Mouse (Mus musculus) T-helper 17 cell (primary cell): ENCODE data around the gene Stn1.

Source experiments
- in situ Hi-C, 2 experiments: fragments of 300-600 bp; cut with MboI, MseI; formaldehyde crosslinking; loops; 1 replicate in 1 of 2; 2 replicates in 1 of 2; pipeline ENCODE4 v1.15.1; 2025; ENCODE audit warnings: high pct_unique_total_duplicates in 2 of 2

Gene Stn1

GRCm38 (mm10) chr19:47510473-47511293 is 26.6 kb downstream of the Stn1 start:
- in situ Hi-C loops = loop anchor here in 1 of 2 experiments (5.0 kb wide), 1 partner anchor 412 kb away; no protein-coding TSS in a partner anchor

- in situ Hi-C loops = loop anchor here in 1 of 2 experiments (5.0 kb wide), 1 partner anchor 412 kb away; no protein-coding TSS in a partner anchor
Measured at GRCm38 (mm10) chr19:47510135-47510472, 27.2 kb downstream of the Stn1 start.

GRCm38 (mm10) chr19:47508771-47509281 is 28.5 kb downstream of the Stn1 start:
- in situ Hi-C loops = loop anchor here (5.0 to 10.0 kb wide), 3 partner anchors 68 to 316 kb away; partner anchors contain the start of gene Slk (in 1 of the 2)

GRCm38 (mm10) chr19:47508191-47508590 is 29.1 kb downstream of the Stn1 start:
- in situ Hi-C loops = loop anchor here (5.0 to 10.0 kb wide), 3 partner anchors 69 to 317 kb away; partner anchors contain the start of gene Slk (in 1 of the 2)

- in situ Hi-C loops = loop anchor here (5.0 to 10.0 kb wide), 3 partner anchors 70 to 317 kb away; partner anchors contain the start of gene Slk (in 1 of the 2)
Measured at GRCm38 (mm10) chr19:47507128-47508121, 29.9 kb downstream of the Stn1 start.

- in situ Hi-C loops = loop anchor here (5.0 to 10.0 kb wide), 2 partner anchors 146 to 321 kb away; no protein-coding TSS in a partner anchor
Measured at GRCm38 (mm10) chr19:47503625-47504024, 33.7 kb downstream of the Stn1 start.

GRCm38 (mm10) chr19:47502563-47502962 is 34.7 kb downstream of the Stn1 start:
- in situ Hi-C loops = loop anchor here (5.0 to 10.0 kb wide), 2 partner anchors 145 to 322 kb away; no protein-coding TSS in a partner anchor

- in situ Hi-C loops = loop anchor here (5.0 to 10.0 kb wide), 2 partner anchors 143 to 324 kb away; no protein-coding TSS in a partner anchor
Measured at GRCm38 (mm10) chr19:47500389-47501011, 36.8 kb downstream of the Stn1 start.

GRCm38 (mm10) chr19:47499841-47500240 is 37.5 kb downstream of the Stn1 start:
- in situ Hi-C loops = loop anchor here (5.0 to 10.0 kb wide), 2 partner anchors 143 to 325 kb away; no protein-coding TSS in a partner anchor

GRCm38 (mm10) chr19:47498942-47499341 is 38.4 kb downstream of the Stn1 start:
- in situ Hi-C loops = loop anchor here in 1 of 2 experiments (5.0 kb wide), 1 partner anchor 142 kb away; no protein-coding TSS in a partner anchor

- in situ Hi-C loops = loop anchor here in 1 of 2 experiments (5.0 kb wide), 1 partner anchor 140 kb away; no protein-coding TSS in a partner anchor
Measured at GRCm38 (mm10) chr19:47497736-47498135, 39.6 kb downstream of the Stn1 start.

GRCm38 (mm10) chr19:47497313-47497712 is 40.0 kb downstream of the Stn1 start:
- in situ Hi-C loops = loop anchor here in 1 of 2 experiments (5.0 kb wide), 1 partner anchor 140 kb away; no protein-coding TSS in a partner anchor

- in situ Hi-C loops = no loop called here
Measured at GRCm38 (mm10) chr19:47493017-47493997, 44.0 kb downstream of the Stn1 start.

GRCm38 (mm10) chr19:47492422-47492821 is 44.9 kb downstream of the Stn1 start:
- in situ Hi-C loops = no loop called here

GRCm38 (mm10) chr19:47491853-47492252 is 45.5 kb downstream of the Stn1 start:
- in situ Hi-C loops = no loop called here

GRCm38 (mm10) chr19:47489233-47489632 is 48.1 kb downstream of the Stn1 start:
- in situ Hi-C loops = no loop called here

GRCm38 (mm10) chr19:47488250-47488649 is 49.1 kb downstream of the Stn1 start:
- in situ Hi-C loops = no loop called here

GRCm38 (mm10) chr19:47487572-47487971 is 49.7 kb downstream of the Stn1 start:
- in situ Hi-C loops = no loop called here

- in situ Hi-C loops = no loop called here
Measured at GRCm38 (mm10) chr19:47485997-47486566, 51.2 kb downstream of the Stn1 start.
